Mouse (Mus musculus) liver, postnatal 0 days (tissue): ENCODE measurements around the gene Cnfn. TPM values are rescaled to one million over a fixed set of nuclear protein-coding genes. Genes with fewer than 3 reads are reported as not detected.
"Not testable (repeated sequence)": the region's sequence is repeated elsewhere in the genome, so short reads cannot be mapped to it uniquely, and the experiment has no call there.

Source experiments
- ATAC-seq: fragments of 200-750 bp; cut with Nextera tagmentation; 2 replicates; pipeline ENCODE4 v1.8.0; 2017; ENCODE audit warnings: mild to moderate bottlenecking, moderate library complexity
- DNase-seq: peaks from one replicate; pipeline ENCODE4 v3.0.0-alpha.2; 2016
- H3K27ac ChIP-seq: fragments of 300-500 bp; sonication (generic); 2 replicates; pipeline ENCODE4 v1.5.1; 2014; ENCODE audit warnings: antibody characterized with exemption, moderate library complexity, mild to moderate bottlenecking, low read depth
- H3K27me3 ChIP-seq: fragments of 300-500 bp; sonication (generic); 2 replicates; pipeline ENCODE4 v1.6.1; 2014; ENCODE audit warnings: low read length, control low read depth, mixed read lengths; ENCODE audit not compliant: insufficient read depth
- H3K36me3 ChIP-seq: fragments of 300-500 bp; sonication (generic); replicated peaks from 2 replicates; pipeline ENCODE4 v1.6.1; 2014; ENCODE audit warnings: mild to moderate bottlenecking, control low read depth, low read length, moderate library complexity, mixed read lengths; ENCODE audit not compliant: insufficient read depth
- H3K4me1 ChIP-seq: fragments of 300-500 bp; sonication (generic); 2 replicates; pipeline ENCODE4 v1.6.1; 2014; ENCODE audit warnings: antibody characterized with exemption, mild to moderate bottlenecking, control low read depth; ENCODE audit not compliant: insufficient read depth
- H3K4me2 ChIP-seq: fragments of 300-500 bp; sonication (generic); 2 replicates; pipeline ENCODE4 v1.6.1; 2014; ENCODE audit warnings: low read depth, mild to moderate bottlenecking, low read length, moderate library complexity, mixed read lengths
- H3K4me3 ChIP-seq: fragments of 300-500 bp; sonication (generic); 2 replicates; pipeline ENCODE4 v1.5.1; 2014; ENCODE audit warnings: low read depth, low read length
- H3K9ac ChIP-seq: fragments of 300-500 bp; sonication (generic); replicated peaks from 2 replicates; pipeline ENCODE4 v1.6.1; 2014; ENCODE audit warnings: mild to moderate bottlenecking, moderate library complexity
- H3K9me3 ChIP-seq: fragments of 300-500 bp; sonication (generic); 2 replicates; pipeline ENCODE4 v1.6.1; 2016; ENCODE audit warnings: mild to moderate bottlenecking, control low read depth, low read length, mixed read lengths
- CTCF ChIP-seq: sonication (generic); IDR thresholded peaks from 2 replicates; pipeline ENCODE4 v1.5.1; 2016; ENCODE audit warnings: antibody characterized with exemption, low read depth
- EP300 ChIP-seq: IDR thresholded peaks from 2 replicates; pipeline ENCODE4 v1.6.1; 2016; ENCODE audit warnings: antibody characterized with exemption, low read depth, mild to moderate bottlenecking
- WGBS: fragments of 180-500 bp; shearing (Covaris S2); extraction: QIAGEN DNeasy Blood & Tissue Kit; methylation state at CpG from one replicate; pipeline ENCODE4 v1.1.7; 2014; ENCODE audit not compliant: insufficient replicate concordance; 5-methylcytosine and 5-hydroxymethylcytosine counted together
- polyA plus RNA-seq: library from polyadenylated mRNA; unstranded; fragments of >200 nt; fragmentation: Nextera tagmentation; extraction: Ambion mirVana; gene quantifications from 2 replicates; pipeline ENCODE4 v1.2.1, GENCODE M21; 2015

Cnfn gene
- polyA plus RNA-seq, 1 experiment from 2014 or later, result not detected

DNA sequence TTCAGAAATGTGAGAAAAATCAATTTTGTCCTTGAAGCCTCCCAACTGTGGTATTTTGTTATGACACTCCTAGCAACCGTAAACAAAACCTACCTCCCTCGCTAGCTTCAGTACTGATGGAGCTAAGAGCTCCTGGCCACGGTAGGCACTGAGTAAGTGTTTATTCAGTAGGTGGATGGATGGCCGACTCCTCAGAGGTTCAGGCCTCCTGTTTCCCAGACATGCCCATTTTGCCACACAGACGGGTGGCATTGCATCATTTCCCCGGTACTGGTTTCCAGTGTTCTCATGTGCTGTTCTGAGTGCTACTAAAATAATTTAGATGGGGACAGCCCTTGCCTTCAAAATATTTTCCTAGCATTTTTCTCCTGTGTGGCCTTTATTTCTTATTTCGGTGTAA, 36.9 kb upstream of the Cnfn start:
- Histone ChIP-seq H3K9me3 (no peaks in the 10 kb centered on the region), H3K36me3 (no peaks in the 10 kb centered on the region), H3K27ac (no peak overlapping the region), H3K27me3 (no peaks in the 10 kb centered on the region), H3K4me3 (no peak overlapping the region), H3K4me2 (no peak overlapping the region), H3K9ac (no peak overlapping the region), H3K4me1 (peaks cover 5% of the 10 kb centered on the region)
- TF ChIP-seq EP300 (no peak), CTCF (no peak)
- WGBS, result 64% methylated on average over 7 of the region's 7 CpGs
- DNase-seq (no peak), ATAC-seq (no peak)

DNA sequence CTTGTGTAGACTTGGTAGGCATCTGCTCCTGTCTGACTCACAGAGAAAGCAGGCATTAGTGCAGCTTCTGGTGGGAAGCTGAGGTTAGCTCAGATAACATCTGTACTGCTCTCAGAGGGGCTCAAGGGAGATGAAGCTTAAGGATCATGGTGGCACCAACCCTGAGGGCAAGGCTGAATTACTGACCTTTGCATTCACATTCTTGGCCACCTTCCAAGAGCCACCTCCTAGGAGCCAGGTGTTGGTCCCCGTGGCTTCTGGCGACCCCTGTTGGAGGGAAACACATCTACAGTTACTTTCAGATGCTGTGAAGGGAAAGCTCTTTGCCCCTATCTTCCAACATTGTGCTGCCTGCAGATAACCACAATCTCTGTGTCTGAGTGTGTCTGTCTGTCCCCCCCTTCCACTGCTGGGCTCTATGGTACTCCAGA, 33.2 kb upstream of the Cnfn start:
- no peak overlapping the region for H3K27ac ChIP-seq
- DNase-seq, result peak; percentile 79
- no peak for TF ChIP-seq EP300
- peak; percentile 89 for TF ChIP-seq CTCF
- no peaks in the 10 kb centered on the region for H3K9me3 ChIP-seq
- H3K4me1 ChIP-seq, result peaks cover 5% of the 10 kb centered on the region
- H3K27me3 ChIP-seq, result no peaks in the 10 kb centered on the region
- 0% methylated on average over 2 of the region's 2 CpGs for WGBS
- no peaks in the 10 kb centered on the region for H3K36me3 ChIP-seq
- peak; percentile 83 for ATAC-seq
- H3K4me3 ChIP-seq, result no peak overlapping the region
- H3K9ac ChIP-seq, result no peak overlapping the region
- H3K4me2 ChIP-seq, result no peak overlapping the region

DNA sequence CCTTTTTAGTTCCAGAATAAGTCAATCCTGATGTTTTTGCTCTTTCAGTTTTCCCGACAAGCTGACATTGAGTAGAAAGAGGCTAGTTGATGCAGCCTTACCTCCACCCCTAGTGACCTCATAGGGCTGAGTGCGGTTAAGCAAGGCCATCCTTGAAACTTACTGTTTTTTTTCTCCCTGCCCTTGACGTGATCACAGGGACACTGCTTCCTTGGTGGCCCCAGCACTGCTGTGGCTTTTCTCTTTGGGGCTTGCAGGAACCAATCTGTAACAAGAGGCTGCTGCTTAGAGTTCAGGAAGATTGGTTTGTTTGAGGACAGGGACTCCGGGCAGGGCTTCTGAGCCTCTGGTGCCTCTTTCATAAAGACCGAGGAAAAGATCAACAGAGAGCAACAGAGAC, 32.5 kb upstream of the Cnfn start:
- Histone ChIP-seq H3K4me3 (no peak overlapping the region), H3K4me2 (no peak overlapping the region), H3K36me3 (no peaks in the 10 kb centered on the region), H3K27ac (no peak overlapping the region), H3K9me3 (no peaks in the 10 kb centered on the region), H3K9ac (no peak overlapping the region), H3K27me3 (no peaks in the 10 kb centered on the region), H3K4me1 (peaks cover 5% of the 10 kb centered on the region)
- ATAC-seq (no peak), DNase-seq (no peak)
- no peak for TF ChIP-seq CTCF
- no peak for TF ChIP-seq EP300
- 58% methylated on average over 5 of the region's 5 CpGs for WGBS

DNA sequence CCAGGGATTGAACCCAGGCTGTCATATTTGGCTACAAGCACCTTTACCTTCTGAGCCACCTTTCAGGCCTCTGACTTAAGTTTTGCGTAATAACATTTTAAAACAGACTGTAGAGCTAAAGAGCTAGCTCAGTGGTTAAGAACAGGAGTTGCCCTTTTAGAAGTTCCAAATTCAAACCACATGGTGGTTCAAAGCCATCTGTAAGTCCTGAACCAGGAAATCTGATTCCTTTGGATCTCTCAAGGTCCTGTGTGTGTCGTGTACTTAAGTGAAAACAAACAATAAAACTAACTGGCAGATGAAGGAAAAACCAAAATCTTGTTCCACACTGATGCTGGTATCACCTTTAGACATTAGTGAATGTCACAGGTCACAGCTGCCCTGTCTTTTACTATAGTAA, 32.0 kb upstream of the Cnfn start:
- WGBS, result 69% methylated on average over 2 of the region's 2 CpGs
- no peak for ATAC-seq
- H3K4me1 ChIP-seq, result peaks cover 6% of the 10 kb centered on the region

DNA sequence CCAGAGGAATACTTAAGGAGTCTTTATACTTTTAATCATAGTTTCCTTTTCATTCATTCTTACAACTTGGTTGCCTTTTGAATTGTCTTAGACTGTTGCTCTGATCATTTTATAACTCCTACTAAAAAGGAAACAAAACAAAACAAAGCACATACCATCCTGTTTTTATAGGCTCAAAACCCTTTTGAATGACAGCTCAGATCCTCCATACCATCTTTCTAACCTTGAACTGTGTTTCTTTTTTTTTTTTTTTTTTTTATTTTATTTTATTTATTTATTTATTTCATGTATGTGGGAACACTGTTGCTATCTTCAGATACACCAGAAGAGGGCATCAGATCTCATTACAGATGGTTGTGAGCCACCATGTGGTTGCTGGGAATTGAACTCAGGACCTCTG, 29.5 kb upstream of the Cnfn start:
- H3K36me3 ChIP-seq, ATAC-seq, H3K4me3 ChIP-seq, H3K9ac ChIP-seq, H3K27me3 ChIP-seq, DNase-seq, H3K27ac ChIP-seq, H3K4me2 ChIP-seq, H3K9me3 ChIP-seq: not testable (repeated sequence)
- H3K4me1 ChIP-seq, result peaks cover 21% of the 10 kb centered on the region

More for the DNA sequence above, 32.0 kb upstream of the Cnfn start:
- no peak overlapping the region for H3K4me3 ChIP-seq
- no peak overlapping the region for H3K9ac ChIP-seq
- no peak overlapping the region for H3K27ac ChIP-seq
- no peak for TF ChIP-seq EP300
- no peak for TF ChIP-seq CTCF
- no peaks in the 10 kb centered on the region for H3K27me3 ChIP-seq
- DNase-seq, result no peak
- no peaks in the 10 kb centered on the region for H3K9me3 ChIP-seq
- H3K36me3 ChIP-seq, result no peaks in the 10 kb centered on the region
- no peak overlapping the region for H3K4me2 ChIP-seq

DNA sequence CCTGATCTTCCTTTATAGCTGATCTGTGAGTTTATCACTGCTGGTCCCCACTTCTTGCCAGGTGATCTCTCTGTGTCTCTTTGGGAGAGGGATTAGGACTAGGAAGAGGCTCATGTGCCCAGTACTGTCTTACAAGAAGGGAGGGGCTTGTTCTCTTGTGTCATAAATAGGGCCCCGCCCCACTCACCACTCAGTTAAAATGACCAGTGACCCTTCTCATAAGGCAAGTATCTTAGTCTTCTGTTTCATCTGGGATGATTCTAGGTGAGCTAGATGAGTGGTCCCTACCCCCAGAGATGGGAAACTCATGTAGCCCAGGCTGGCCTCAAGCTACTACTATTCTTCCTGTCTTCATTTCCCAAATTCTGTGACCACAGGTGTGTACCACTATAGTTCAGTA, 29.1 kb upstream of the Cnfn start, which contains the start of gene Lipe:
Gene Lipe, minus strand, starts transcription at position 101 of the 400 bp plus-strand sequence.
- Histone ChIP-seq H3K4me1 (peaks cover 26% of the 10 kb centered on the region), H3K27me3 (no peaks in the 10 kb centered on the region), H3K27ac (no peak within 1 kb of the TSS), H3K9ac (no peak within 1 kb of the TSS), H3K9me3 (no peaks in the 10 kb centered on the region), H3K4me2 (no peak within 1 kb of the TSS), H3K4me3 (no peak within 1 kb of the TSS), H3K36me3 (no peaks in the 10 kb centered on the region)
- 90% methylated on average over 1 of the region's 1 CpGs for WGBS
- DNase-seq (no peak), ATAC-seq (no peak)
- TF ChIP-seq EP300 (no peak), CTCF (no peak)

DNA sequence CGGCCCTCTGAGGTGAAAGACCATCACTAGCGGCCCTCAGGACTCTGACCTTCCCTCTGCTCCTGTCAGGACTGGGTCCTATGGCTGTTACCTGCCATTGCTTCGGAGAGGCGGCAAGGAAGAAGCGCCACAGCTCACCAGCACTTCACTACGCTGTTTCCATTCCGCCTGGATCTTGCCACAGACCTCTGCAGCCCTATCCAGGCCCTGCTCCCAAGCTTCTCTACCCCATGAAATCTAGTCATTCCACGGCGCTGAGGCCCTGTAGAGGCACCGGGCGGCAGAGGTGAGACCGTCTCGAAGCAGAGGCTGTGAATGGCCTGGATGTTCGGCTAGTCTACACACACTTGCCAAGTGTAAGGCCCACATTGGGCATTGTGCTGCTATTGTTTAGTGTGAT, 27.1 kb upstream of the Cnfn start:
- ATAC-seq, result no peak
- DNase-seq, result no peak
- WGBS, result 96% methylated on average over 14 of the region's 14 CpGs
- no peak overlapping the region for H3K9ac ChIP-seq
- H3K27ac ChIP-seq, result no peak overlapping the region
- no peak overlapping the region for H3K4me3 ChIP-seq
- H3K4me2 ChIP-seq, result no peak overlapping the region
- no peaks in the 10 kb centered on the region for H3K36me3 ChIP-seq
- TF ChIP-seq EP300, result no peak
- TF ChIP-seq CTCF, result no peak
- no peaks in the 10 kb centered on the region for H3K27me3 ChIP-seq
- H3K9me3 ChIP-seq, result no peaks in the 10 kb centered on the region
- H3K4me1 ChIP-seq, result peaks cover 27% of the 10 kb centered on the region
